Mouse (Mus musculus): Measurements from ENCODE around the gene Arhgap15. TPM values are rescaled to one million over a fixed set of nuclear protein-coding genes. Genes with fewer than 3 reads are reported as not detected.

Gene Arhgap15
- polyA plus RNA-seq, 1 experiment = not detected

DNA sequence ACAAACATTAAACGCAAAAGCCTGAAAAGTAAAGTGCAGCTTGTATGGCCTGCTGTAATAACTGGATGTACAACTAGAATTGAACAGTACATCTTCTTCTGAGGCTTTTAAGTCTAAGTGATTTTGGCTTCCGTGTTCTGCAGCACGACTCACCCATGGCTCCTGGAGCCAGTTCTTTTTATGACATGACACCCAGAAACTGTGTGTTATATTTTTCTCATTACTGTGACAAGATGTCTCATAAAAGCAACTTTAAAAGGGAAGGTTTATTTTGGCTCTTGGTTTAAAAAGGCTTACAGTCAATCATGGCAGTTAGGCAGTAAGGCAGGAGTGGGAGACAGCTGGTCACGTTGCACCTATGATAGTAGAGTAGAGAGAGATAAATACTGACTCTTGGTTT, 349.9 kb downstream of the Arhgap15 start:
- no peaks in the 10 kb centered on the region for H3K4me1 ChIP-seq (ENCODE audit: control insufficient read depth, insufficient read depth, low read length)
- TF ChIP-seq POLR2A (IDR thresholded peaks at IDR 0.05; ENCODE audit: low read depth, low read length) (no peak), CTCF (IDR thresholded peaks at IDR 0.05; ENCODE audit: borderline replicate concordance, insufficient read depth, low read length) (no peak)
- H3K4me3 ChIP-seq (ENCODE audit: insufficient read depth, low read length) = no peak overlapping the region
- H3K27ac ChIP-seq (ENCODE audit: insufficient read depth, low read length) = no peak overlapping the region

GRCm38 (mm10) chr2:44102351-44102750, 353.7 kb downstream of the Arhgap15 start:
- no peak overlapping the region for H3K4me3 ChIP-seq (ENCODE audit: insufficient read depth, low read length)
- H3K4me1 ChIP-seq (ENCODE audit: control insufficient read depth, insufficient read depth, low read length) = peaks cover under 1% of the 10 kb centered on the region; the same call in 1 of the 2 replicates
- TF ChIP-seq POLR2A (IDR thresholded peaks at IDR 0.05; ENCODE audit: low read depth, low read length) (no peak), CTCF (IDR thresholded peaks at IDR 0.05; ENCODE audit: borderline replicate concordance, insufficient read depth, low read length) (no peak)
- H3K27ac ChIP-seq (ENCODE audit: insufficient read depth, low read length) = no peak overlapping the region

DNA sequence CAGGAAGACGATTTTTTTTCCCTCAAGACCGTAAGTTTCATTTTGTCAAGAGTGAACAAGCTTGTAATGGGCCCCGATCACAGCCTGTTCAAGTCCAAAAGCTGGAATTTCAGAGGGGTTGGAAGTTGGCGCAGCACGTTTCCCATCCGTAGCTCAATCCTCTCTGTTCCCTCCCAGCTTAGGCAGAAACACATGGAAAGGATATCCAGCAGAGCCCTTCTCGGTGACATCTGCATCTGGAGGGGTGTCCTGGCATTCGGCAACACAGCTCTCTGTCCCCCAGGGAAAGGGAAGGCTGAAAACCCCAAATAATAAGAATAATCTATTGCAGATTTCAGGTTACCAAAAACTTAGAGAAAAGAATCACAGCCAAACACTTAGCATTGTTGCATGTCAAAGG, 354.7 kb downstream of the Arhgap15 start:
- H3K4me3 ChIP-seq (ENCODE audit: insufficient read depth, low read length) = no peak overlapping the region
- peaks cover 5% of the 10 kb centered on the region for H3K4me1 ChIP-seq (ENCODE audit: control insufficient read depth, insufficient read depth, low read length)
- H3K27ac ChIP-seq (ENCODE audit: insufficient read depth, low read length) = no peak overlapping the region
- TF ChIP-seq CTCF (IDR thresholded peaks at IDR 0.05; ENCODE audit: borderline replicate concordance, insufficient read depth, low read length) = no peak
- TF ChIP-seq POLR2A (IDR thresholded peaks at IDR 0.05; ENCODE audit: low read depth, low read length) = no peak

DNA sequence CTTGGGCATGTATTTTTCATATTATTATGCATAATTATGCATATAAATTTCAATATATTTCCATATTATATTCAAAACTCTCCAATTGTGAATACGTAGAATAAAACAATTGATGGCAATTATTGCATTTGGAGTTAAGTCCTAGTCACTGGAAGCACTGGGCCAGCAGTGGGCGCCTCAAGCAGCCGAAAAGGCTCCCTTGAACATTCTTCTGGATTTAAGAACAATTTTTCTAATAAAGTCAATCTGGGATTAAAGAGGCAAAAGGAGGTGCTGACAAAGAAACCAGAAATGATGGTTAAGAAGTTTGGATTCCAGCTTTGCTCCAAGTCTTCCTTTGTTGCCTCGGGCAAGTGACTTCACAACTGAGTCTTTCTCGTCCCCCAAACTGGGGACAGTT, 355.1 kb downstream of the Arhgap15 start:
- peak; percentile 18; the same call in 1 of the 2 replicates for TF ChIP-seq CTCF (IDR thresholded peaks at IDR 0.05; ENCODE audit: borderline replicate concordance, insufficient read depth, low read length)
- no peak for TF ChIP-seq POLR2A (IDR thresholded peaks at IDR 0.05; ENCODE audit: low read depth, low read length)
- Histone ChIP-seq H3K4me1 (ENCODE audit: control insufficient read depth, insufficient read depth, low read length) (peaks cover 5% of the 10 kb centered on the region), H3K27ac (ENCODE audit: insufficient read depth, low read length) (peak overlapping the region; percentile 62; the same call in 1 of the 2 replicates), H3K4me3 (ENCODE audit: insufficient read depth, low read length) (no peak overlapping the region)

GRCm38 (mm10) chr2:44104282-44105197, 355.9 kb downstream of the Arhgap15 start:
- Histone ChIP-seq H3K4me3 (ENCODE audit: insufficient read depth, low read length) (no peak overlapping the region), H3K27ac (ENCODE audit: insufficient read depth, low read length) (peak overlapping the region; percentile 62), H3K4me1 (ENCODE audit: control insufficient read depth, insufficient read depth, low read length) (peaks cover 5% of the 10 kb centered on the region)
- TF ChIP-seq POLR2A (IDR thresholded peaks at IDR 0.05; ENCODE audit: low read depth, low read length) = no peak
- no peak for TF ChIP-seq CTCF (IDR thresholded peaks at IDR 0.05; ENCODE audit: borderline replicate concordance, insufficient read depth, low read length)

- TF ChIP-seq CTCF (IDR thresholded peaks at IDR 0.05; ENCODE audit: borderline replicate concordance, insufficient read depth, low read length) (no peak), POLR2A (IDR thresholded peaks at IDR 0.05; ENCODE audit: low read depth, low read length) (no peak)
- peaks cover 5% of the 10 kb centered on the region for H3K4me1 ChIP-seq (ENCODE audit: control insufficient read depth, insufficient read depth, low read length)
- H3K4me3 ChIP-seq (ENCODE audit: insufficient read depth, low read length) = no peak overlapping the region
- no peak overlapping the region for H3K27ac ChIP-seq (ENCODE audit: insufficient read depth, low read length)
These were observed 356.6 kb downstream of the Arhgap15 start for GRCm38 (mm10) chr2:44105198-44105555.

- H3K27ac ChIP-seq (ENCODE audit: insufficient read depth, low read length) = no peak overlapping the region
- no peak for TF ChIP-seq POLR2A (IDR thresholded peaks at IDR 0.05; ENCODE audit: low read depth, low read length)
- TF ChIP-seq CTCF (IDR thresholded peaks at IDR 0.05; ENCODE audit: borderline replicate concordance, insufficient read depth, low read length) = no peak
- peaks cover 5% of the 10 kb centered on the region for H3K4me1 ChIP-seq (ENCODE audit: control insufficient read depth, insufficient read depth, low read length)
- no peak overlapping the region for H3K4me3 ChIP-seq (ENCODE audit: insufficient read depth, low read length)
These were observed 357.7 kb downstream of the Arhgap15 start for GRCm38 (mm10) chr2:44106359-44106758.

DNA sequence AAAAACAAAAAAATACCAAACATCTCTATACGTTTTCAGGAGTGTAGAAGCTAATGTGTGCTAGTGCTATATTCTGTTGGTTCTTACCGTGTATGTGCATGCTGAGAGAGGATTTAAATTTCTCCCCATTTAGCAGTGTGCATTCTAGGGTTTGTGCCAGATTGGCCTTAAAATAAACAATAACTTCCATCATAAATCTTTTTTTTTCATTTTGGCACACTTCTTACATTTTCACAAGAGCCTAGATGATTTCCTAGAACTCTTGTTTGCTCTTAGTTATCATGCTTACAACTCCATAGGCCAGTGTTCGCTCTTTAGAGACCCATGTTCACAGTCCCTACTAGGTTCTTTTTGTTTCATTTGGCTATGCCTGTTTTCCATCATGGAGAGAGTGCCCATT, 362.7 kb downstream of the Arhgap15 start:
- H3K27ac ChIP-seq (ENCODE audit: insufficient read depth, low read length) = no peak overlapping the region
- TF ChIP-seq CTCF (IDR thresholded peaks at IDR 0.05; ENCODE audit: borderline replicate concordance, insufficient read depth, low read length) = no peak
- no peak for TF ChIP-seq POLR2A (IDR thresholded peaks at IDR 0.05; ENCODE audit: low read depth, low read length)
- H3K4me1 ChIP-seq (ENCODE audit: control insufficient read depth, insufficient read depth, low read length) = peaks cover 8% of the 10 kb centered on the region
- no peak overlapping the region for H3K4me3 ChIP-seq (ENCODE audit: insufficient read depth, low read length)

- H3K4me1 ChIP-seq (ENCODE audit: control insufficient read depth, insufficient read depth, low read length) = peaks cover 3% of the 10 kb centered on the region
- peak overlapping the region; percentile 11; the same call in 1 of the 2 replicates for H3K27ac ChIP-seq (ENCODE audit: insufficient read depth, low read length)
- no peak for TF ChIP-seq POLR2A (IDR thresholded peaks at IDR 0.05; ENCODE audit: low read depth, low read length)
- TF ChIP-seq CTCF (IDR thresholded peaks at IDR 0.05; ENCODE audit: borderline replicate concordance, insufficient read depth, low read length) = no peak
- no peak overlapping the region for H3K4me3 ChIP-seq (ENCODE audit: insufficient read depth, low read length)
These were observed 364.6 kb downstream of the Arhgap15 start for GRCm38 (mm10) chr2:44112990-44113798.

Data from embryonic fibroblast, embryonic 13.5 days (primary cell).